Mouse (Mus musculus) stomach, postnatal 0 days (tissue): ENCODE data around the gene Gm28845.

Source experiments
- CTCF ChIP-seq: IDR thresholded peaks from 2 replicates; pipeline ENCODE4 v1.5.1; 2016; ENCODE audit warnings: antibody characterized with exemption, low read depth, mild to moderate bottlenecking, moderate library complexity
- EP300 ChIP-seq: optimal IDR thresholded peaks from 2 replicates; pipeline ENCODE3; 2016; ENCODE audit warnings: antibody characterized with exemption

- TF ChIP-seq CTCF (no peak), EP300 (no peak)
These were observed 1.0 kb downstream of the Gm28845 start for GRCm38 (mm10) chr1:65118150-65118913.
